Mouse (Mus musculus) right cerebral cortex, postnatal 4 days (tissue): ENCODE measurements around the gene Crybg3.

Source experiments
- DNase-seq: peaks from one replicate; pipeline ENCODE4 v3.0.0-alpha.2; 2022

Crybg3 gene

GRCm38 (mm10) chr16:59573961-59574360, 26.8 kb downstream of the Crybg3 start:
- DNase-seq = no peak

- DNase-seq = no peak
Measured at GRCm38 (mm10) chr16:59572685-59573084, 28.1 kb downstream of the Crybg3 start.

GRCm38 (mm10) chr16:59570807-59571206, 30.0 kb downstream of the Crybg3 start:
- DNase-seq = no peak

GRCm38 (mm10) chr16:59569837-59570236, 30.9 kb downstream of the Crybg3 start:
- no peak for DNase-seq

GRCm38 (mm10) chr16:59567721-59568381, 32.9 kb downstream of the Crybg3 start:
- no peak for DNase-seq

GRCm38 (mm10) chr16:59566437-59566836, 34.3 kb downstream of the Crybg3 start:
- no peak for DNase-seq

GRCm38 (mm10) chr16:59565631-59566030, 35.1 kb downstream of the Crybg3 start:
- no peak for DNase-seq

- no peak for DNase-seq
Measured at GRCm38 (mm10) chr16:59564025-59564424, 36.8 kb downstream of the Crybg3 start.

- no peak for DNase-seq
Measured at GRCm38 (mm10) chr16:59559300-59560200, 41.2 kb downstream of the Crybg3 start.

GRCm38 (mm10) chr16:59558916-59559299, 41.9 kb downstream of the Crybg3 start:
- no peak for DNase-seq

- DNase-seq = no peak
Measured at GRCm38 (mm10) chr16:59553490-59554161, 47.2 kb downstream of the Crybg3 start.

- no peak for DNase-seq
Measured at GRCm38 (mm10) chr16:59551507-59551906, 49.3 kb downstream of the Crybg3 start.

- no peak for DNase-seq
Measured at GRCm38 (mm10) chr16:59549631-59550030, 51.1 kb downstream of the Crybg3 start.

GRCm38 (mm10) chr16:59548582-59548947, 52.2 kb downstream of the Crybg3 start:
- DNase-seq = no peak

- peak; percentile 70 for DNase-seq
Measured at GRCm38 (mm10) chr16:59547887-59548581, 52.7 kb downstream of the Crybg3 start.

GRCm38 (mm10) chr16:59547466-59547865, 53.3 kb downstream of the Crybg3 start:
- no peak for DNase-seq

- DNase-seq = no peak
Measured at GRCm38 (mm10) chr16:59545360-59545759, 55.4 kb downstream of the Crybg3 start.

- DNase-seq = no peak
Measured at GRCm38 (mm10) chr16:59541382-59541781, 59.4 kb downstream of the Crybg3 start.

GRCm38 (mm10) chr16:59540944-59541343, 59.8 kb downstream of the Crybg3 start:
- no peak for DNase-seq

- no peak for DNase-seq
Measured at GRCm38 (mm10) chr16:59535673-59536072, 65.1 kb downstream of the Crybg3 start.

- DNase-seq = no peak
Measured at GRCm38 (mm10) chr16:59534349-59534748, 66.4 kb downstream of the Crybg3 start.

- no peak for DNase-seq
Measured at GRCm38 (mm10) chr16:59532561-59532960, 68.2 kb downstream of the Crybg3 start.

- DNase-seq = no peak
Measured at GRCm38 (mm10) chr16:59531243-59531642, 69.5 kb downstream of the Crybg3 start.
